Mouse (Mus musculus) heart, adult 2 months (tissue): ENCODE results near the gene Brd3. TPM values are rescaled to one million over a fixed set of nuclear protein-coding genes. Genes with fewer than 3 reads are reported as not detected.

Experiments used
- DNase-seq, 2 experiments: peaks; one replicate each; pipeline ENCODE4 v3.0.0; 2021
- H3K27ac ChIP-seq: fragments of 200-600 bp; 2 replicates; pipeline ENCODE4 v1.8.1; 2022
- H3K27me3 ChIP-seq: fragments of 200-500 bp; 2 replicates; pipeline ENCODE4 v1.6.1; 2012; ENCODE audit warnings: mild to moderate bottlenecking, low read length, inconsistent platforms, mixed read lengths; ENCODE audit not compliant: control insufficient read depth, insufficient read depth
- H3K36me3 ChIP-seq: fragments of 200-500 bp; 2 replicates; pipeline ENCODE4 v1.6.1; 2012; ENCODE audit warnings: low read length, inconsistent platforms; ENCODE audit not compliant: control insufficient read depth, insufficient read depth
- H3K4me1 ChIP-seq: fragments of 200-500 bp; 2 replicates; pipeline ENCODE4 v1.6.1; 2011; ENCODE audit warnings: low read length; ENCODE audit not compliant: control insufficient read depth, insufficient read depth
- H3K4me3 ChIP-seq: fragments of 200-600 bp; 2 replicates; pipeline ENCODE4 v1.8.1; 2022
- H3K79me2 ChIP-seq: fragments of 200-500 bp; replicated peaks from 2 replicates; pipeline ENCODE4 v1.6.1; 2012; ENCODE audit warnings: mild to moderate bottlenecking, inconsistent platforms, low read length, moderate library complexity, mixed read lengths; ENCODE audit not compliant: control insufficient read depth, insufficient read depth
- H3K9ac ChIP-seq: fragments of 200-500 bp; 2 replicates; pipeline ENCODE4 v1.6.1; 2012; ENCODE audit warnings: low read depth, mild to moderate bottlenecking, control low read depth, inconsistent platforms, low read length, mixed read lengths
- CTCF ChIP-seq: fragments of 200-600 bp; IDR thresholded peaks from 2 replicates; pipeline ENCODE4 v1.8.1; 2022; ENCODE audit warnings: antibody characterized with exemption, mild to moderate bottlenecking, moderate library complexity
- EP300 ChIP-seq: fragments of 200-500 bp; IDR thresholded peaks from 2 replicates; pipeline ENCODE4 v1.6.1; 2011; ENCODE audit warnings: low read depth, low read length, control low read depth; ENCODE audit not compliant: insufficient read depth
- POLR2A ChIP-seq: fragments of 200-500 bp; IDR thresholded peaks from 2 replicates; pipeline ENCODE4 v1.6.1; 2011; ENCODE audit warnings: mild to moderate bottlenecking, low read depth, low read length, control low read depth; ENCODE audit not compliant: insufficient read depth
- WGBS: fragments of 180-500 bp; shearing (Covaris S2); methylation state at CpG from one replicate; pipeline ENCODE4 v1.1.7; 2018; 5-methylcytosine and 5-hydroxymethylcytosine counted together
- intact Hi-C: fragments of 180-260 bp; cut with DNase I; formaldehyde crosslinking; loops from one replicate; pipeline ENCODE4 v1.15.1; 2025
- polyA plus RNA-seq: library from polyadenylated mRNA; depleted of rRNA; stranded (reverse); fragments of >200 nt; gene quantifications from 2 replicates; pipeline ENCODE4 v1.2.3, GENCODE M21; 2012
- total RNA-seq, 2 experiments: library from RNA; stranded (reverse); gene quantifications; 2 replicates each; pipeline ENCODE4 v1.2.3; 2021

The Brd3 gene
- total and polyA plus RNA-seq, 3 experiments = 12.5 to 28.7 (median 27.0) TPM

DNA sequence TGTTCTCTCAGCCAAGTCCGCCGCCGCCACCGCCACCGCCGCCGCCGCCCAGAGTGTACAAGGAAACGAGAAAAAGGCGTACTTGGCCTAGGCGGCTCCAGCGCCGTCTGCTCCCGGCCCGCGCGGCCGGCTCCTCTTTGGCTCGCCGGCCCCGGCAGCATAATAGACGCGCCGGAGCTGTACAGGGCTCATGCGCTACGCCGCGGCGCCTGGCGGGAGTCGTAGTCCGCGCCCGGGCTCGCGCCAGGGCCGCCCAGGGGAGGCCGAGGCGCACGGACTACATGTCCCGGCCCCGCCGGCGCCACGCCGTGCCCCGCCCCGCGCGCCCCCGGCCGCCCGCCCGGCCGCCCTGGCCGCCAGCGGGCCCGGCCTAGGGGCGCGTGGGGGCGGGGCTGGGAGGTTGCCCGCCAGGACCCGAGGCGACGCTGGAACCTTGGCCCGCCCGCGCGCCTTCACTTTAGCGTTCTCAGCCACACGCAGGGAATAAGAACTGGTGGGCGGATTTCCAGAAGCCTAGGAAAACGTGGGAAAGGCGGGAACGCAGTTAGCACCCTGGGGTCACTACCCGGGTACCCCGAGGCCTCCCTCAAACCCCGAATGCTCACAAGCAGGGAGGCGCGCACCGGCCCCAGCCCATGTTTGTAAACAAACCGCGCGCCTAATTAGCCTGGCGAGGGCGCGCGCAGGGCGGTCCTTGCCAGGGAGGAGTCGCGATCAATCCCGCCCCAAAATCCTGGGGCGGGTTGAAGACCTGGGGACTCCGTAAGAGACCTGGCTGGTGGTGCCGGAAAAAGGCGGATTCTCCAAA, 31.8 kb downstream of the Brd3 start:
- no peaks in the 10 kb centered on the region; the same call in 1 of the 2 replicates for H3K36me3 ChIP-seq
- H3K27ac ChIP-seq = peak overlapping the region; percentile 99
- H3K9ac ChIP-seq = peak overlapping the region; percentile 94
- peaks cover 22% of the 10 kb centered on the region for H3K4me1 ChIP-seq
- intact Hi-C loops = loop anchor here (2.0 kb wide), 1 partner anchor 39 kb away; the partner anchor contains the start of gene Wdr5
- under 1% methylated on average over 95 of the region's 96 CpGs for WGBS
- H3K79me2 ChIP-seq = peaks cover 11% of the 10 kb centered on the region
- H3K27me3 ChIP-seq = no peaks in the 10 kb centered on the region; the same call in 1 of the 2 replicates
- TF ChIP-seq POLR2A (peak; percentile 80; the same call in 1 of the 2 replicates), EP300 (no peak), CTCF (no peak)
- peak overlapping the region; percentile 99 for H3K4me3 ChIP-seq
- peak; percentile 93 to 98 for DNase-seq

DNA sequence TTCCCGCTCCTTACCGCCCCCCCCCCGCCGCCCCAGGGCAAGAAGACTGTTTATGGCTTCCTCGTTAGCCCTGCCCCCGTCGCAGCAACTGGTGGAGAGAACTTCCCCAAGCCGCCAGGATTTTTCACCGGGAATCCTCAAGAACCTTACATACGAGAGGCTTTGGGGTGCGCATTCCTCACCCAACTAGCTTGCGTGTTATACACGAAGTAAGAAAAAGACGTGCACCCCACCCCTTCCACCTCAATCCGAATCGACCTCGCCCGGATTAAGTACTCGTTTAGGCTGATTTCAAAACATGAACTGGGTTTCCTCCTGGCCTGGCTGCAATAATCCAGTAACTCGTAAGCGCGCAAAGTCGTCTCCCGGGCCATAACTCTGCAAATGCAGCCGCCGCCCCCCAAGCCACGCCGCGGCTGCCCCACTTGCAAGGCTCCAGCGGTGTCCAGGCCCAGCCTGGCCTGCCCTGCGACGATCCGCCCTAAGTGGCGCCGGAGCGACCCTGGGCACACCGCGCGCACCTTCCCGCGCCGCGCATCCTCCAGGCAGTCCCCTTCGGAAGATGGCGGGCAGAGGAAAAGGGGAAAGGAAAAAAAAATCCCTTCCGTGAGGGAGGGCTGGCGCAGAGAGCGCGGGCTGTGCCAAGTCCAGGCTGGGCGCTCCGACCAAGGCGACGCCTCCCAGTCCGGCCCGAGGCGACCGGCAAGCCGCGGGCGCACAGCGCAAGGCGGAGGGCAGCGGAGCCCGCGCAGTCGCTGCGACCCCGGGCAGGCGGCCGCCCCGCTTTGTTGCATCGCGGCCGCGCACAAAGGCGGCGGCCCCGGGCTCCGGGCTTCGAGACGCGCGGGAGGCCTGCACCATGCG, 32.6 kb downstream of the Brd3 start:
- intact Hi-C loops = loop anchor here (2.0 kb wide), 1 partner anchor 40 kb away; the partner anchor contains the start of gene Wdr5
- Histone ChIP-seq H3K79me2 (peaks cover 11% of the 10 kb centered on the region), H3K36me3 (no peaks in the 10 kb centered on the region; the same call in 1 of the 2 replicates), H3K4me1 (peaks cover 27% of the 10 kb centered on the region), H3K27me3 (no peaks in the 10 kb centered on the region; the same call in 1 of the 2 replicates), H3K9ac (peak overlapping the region; percentile 94), H3K4me3 (peak overlapping the region; percentile 92), H3K27ac (peak overlapping the region; percentile 86)
- under 1% methylated on average over 84 of the region's 84 CpGs for WGBS
- DNase-seq = peak; percentile 31 to 70
- TF ChIP-seq POLR2A = no peak
- no peak for TF ChIP-seq EP300
- TF ChIP-seq CTCF = no peak

DNA sequence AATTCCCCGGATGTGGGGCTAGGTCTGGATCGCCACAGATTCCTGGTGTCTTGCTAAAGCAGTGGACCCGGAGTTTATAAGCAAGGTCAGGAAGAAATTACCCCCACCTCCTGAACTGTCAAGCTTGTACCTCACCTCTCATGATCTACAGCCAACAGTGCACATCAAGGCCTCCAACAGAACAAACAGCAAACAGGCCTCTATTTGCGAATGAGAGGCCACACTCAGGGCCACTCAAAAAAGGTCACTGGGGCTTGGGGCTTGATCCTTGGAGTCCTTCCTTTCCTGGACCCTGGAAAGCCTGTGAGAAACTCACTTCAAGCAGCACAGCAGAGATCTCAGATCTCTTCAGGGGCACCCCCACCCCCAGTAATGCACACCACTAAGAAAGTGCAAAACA, 33.6 kb downstream of the Brd3 start:
- Histone ChIP-seq H3K9ac (peak overlapping the region; percentile 30), H3K79me2 (peaks cover 11% of the 10 kb centered on the region), H3K36me3 (no peaks in the 10 kb centered on the region; the same call in 1 of the 2 replicates), H3K4me1 (peaks cover 27% of the 10 kb centered on the region), H3K27ac (no peak overlapping the region), H3K4me3 (no peak overlapping the region; the same call in 1 of the 2 replicates), H3K27me3 (no peaks in the 10 kb centered on the region; the same call in 1 of the 2 replicates)
- no peak for TF ChIP-seq CTCF
- no peak for TF ChIP-seq POLR2A
- TF ChIP-seq EP300 = no peak
- no peak for DNase-seq
- WGBS = 21% methylated on average over 4 of the region's 4 CpGs
- intact Hi-C loops = loop anchor here (2.0 kb wide), 1 partner anchor 41 kb away; the partner anchor contains the start of gene Wdr5

DNA sequence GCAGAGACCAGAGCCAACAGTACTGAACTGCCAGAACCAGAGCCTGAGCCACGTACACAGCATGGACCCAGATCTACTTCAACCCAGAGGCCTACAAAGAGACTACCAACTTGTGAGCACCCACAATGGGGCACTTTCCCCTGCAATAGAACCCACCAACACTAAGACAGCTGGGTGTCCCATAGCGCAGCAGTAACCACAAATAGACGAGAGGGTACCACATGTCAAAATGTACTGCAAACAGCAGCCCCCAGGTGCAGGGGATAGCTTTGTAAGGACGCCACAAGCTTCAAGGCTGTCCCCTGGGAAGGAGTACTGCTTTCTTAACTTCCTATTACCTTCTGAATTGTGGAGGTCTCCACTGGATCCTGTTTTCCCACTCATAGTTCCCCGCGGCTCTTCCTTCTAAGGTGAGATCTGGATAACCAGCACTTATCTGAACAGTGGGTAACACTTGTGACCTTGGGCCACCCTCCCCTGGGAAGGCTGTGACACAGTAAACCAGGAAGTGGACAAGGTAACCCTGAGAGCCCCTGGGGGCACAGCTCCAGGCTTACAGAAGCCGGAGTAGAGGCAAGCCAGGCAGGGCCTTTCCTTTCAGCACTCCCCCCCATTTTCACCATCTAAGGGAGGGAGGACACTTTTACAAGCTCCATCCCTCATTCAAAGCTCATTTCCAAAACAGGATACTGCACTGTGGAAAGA, 34.2 kb downstream of the Brd3 start:
- peaks cover 29% of the 10 kb centered on the region for H3K4me1 ChIP-seq
- H3K9ac ChIP-seq = no peak overlapping the region
- TF ChIP-seq POLR2A (no peak), EP300 (no peak), CTCF (no peak)
- H3K27ac ChIP-seq = peak overlapping the region; percentile 0; the same call in 1 of the 2 replicates
- no peaks in the 10 kb centered on the region; the same call in 1 of the 2 replicates for H3K27me3 ChIP-seq
- H3K36me3 ChIP-seq = no peaks in the 10 kb centered on the region; the same call in 1 of the 2 replicates
- no peak for DNase-seq
- no peak overlapping the region; the same call in 1 of the 2 replicates for H3K4me3 ChIP-seq
- intact Hi-C loops = no loop called here
- 36% methylated on average over 7 of the region's 7 CpGs for WGBS
- H3K79me2 ChIP-seq = peaks cover 13% of the 10 kb centered on the region

DNA sequence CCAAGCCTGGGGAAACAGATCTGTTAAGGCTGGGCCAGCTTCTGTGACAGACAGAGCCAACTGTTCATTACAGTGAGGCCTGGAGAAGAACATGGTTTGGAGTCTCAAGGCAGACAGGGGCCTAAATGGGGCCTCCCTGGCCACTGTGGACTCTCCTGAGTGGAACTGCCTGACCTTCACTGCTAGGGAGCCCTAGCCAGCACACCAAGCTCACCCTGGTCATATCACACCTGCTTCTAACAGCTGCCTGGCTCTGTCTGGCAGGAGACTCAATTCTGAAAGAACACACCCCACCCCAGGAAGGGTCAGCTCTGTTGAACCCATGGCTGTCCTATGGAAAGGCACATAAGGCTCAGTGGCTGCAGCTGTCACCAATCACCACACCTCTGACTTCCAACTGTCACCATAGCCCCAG, 36.3 kb downstream of the Brd3 start:
- TF ChIP-seq CTCF = no peak
- TF ChIP-seq EP300 = no peak
- TF ChIP-seq POLR2A = no peak
- Histone ChIP-seq H3K9ac (no peak overlapping the region), H3K36me3 (no peaks in the 10 kb centered on the region; the same call in 1 of the 2 replicates), H3K4me1 (peaks cover 30% of the 10 kb centered on the region), H3K27me3 (no peaks in the 10 kb centered on the region), H3K79me2 (peaks cover 17% of the 10 kb centered on the region), H3K27ac (no peak overlapping the region; the same call in 1 of the 2 replicates), H3K4me3 (no peak overlapping the region)
- DNase-seq = no peak
- intact Hi-C loops = no loop called here
